In genomic region chr5:142937956-142938727, GRCm38 (mm10) we compare ENCODE assay signal across 8 mouse cellular contexts. TPM values are rescaled to one million over a fixed set of nuclear protein-coding genes. Genes with fewer than 3 reads are reported as not detected.
DNase-seq lines count a peak whose midpoint lies in the region; ATAC-seq and TF ChIP-seq lines count a peak whose summit lies in the region.

No protein-coding gene starts in this region.

- TF ChIP-seq EP300 in MEL (IDR thresholded peaks at IDR 0.05; ENCODE audit: low read depth in 1 of 2, low read length in 2 of 2) = no peak

- H3K4me3 ChIP-seq in left cerebral cortex, adult 2 months = no peak overlapping the region
- no peak overlapping the region for H3K4me3 ChIP-seq in MEL (ENCODE audit: control insufficient read depth in 1 of 2, insufficient read depth in 1 of 2, low read depth in 2 of 2, low read length in 2 of 2)

- DNase-seq in left cerebral cortex, adult 18-20 months (ENCODE audit: low spot score in 2 of 2) = peak; percentile 27 to 58
- no peak for DNase-seq in left cerebral cortex, adult 2 months (ENCODE audit: extremely low spot score in 1 of 2, low spot score in 2 of 2)
- DNase-seq in MEL (ENCODE audit: low read depth, low spot score) = peak; percentile 85
- peak; percentile 85 for DNase-seq in liver
- peak; percentile 81 for DNase-seq in thymus, postnatal 0 days (ENCODE audit: low spot score)
- no peak for DNase-seq in left cerebral cortex, adult 8-10 months (ENCODE audit: low spot score in 2 of 2)
- no peak for DNase-seq in cerebellum, postnatal 10 days

- intact Hi-C loops in left cerebral cortex, adult 2 months (cut with DNase I) = loop anchor here (10.0 kb wide), 1 partner anchor 173 kb away; no protein-coding TSS in a partner anchor

- TF ChIP-seq RAD21 in MEL (IDR thresholded peaks at IDR 0.05; ENCODE audit: low read depth, low read length) = no peak

- H3K79me2 ChIP-seq in MEL (ENCODE audit: control insufficient read depth, insufficient read depth, low read length, poor library complexity) = no peaks in the 10 kb centered on the region

- peaks cover 0 to 5% of the 10 kb centered on the region in 2 experiments; a peak in 1 of 4 replicates for H3K36me3 ChIP-seq in MEL (ENCODE audit: control insufficient read depth in 1 of 2, insufficient read depth in 2 of 2, low read length in 2 of 2)

- no peaks in the 10 kb centered on the region for H3K9me3 ChIP-seq in MEL (replicated peaks; ENCODE audit: insufficient read depth, low read length)

- H3K4me1 ChIP-seq in MEL (ENCODE audit: control insufficient read depth in 1 of 2, insufficient read depth in 2 of 2, low read length in 2 of 2) = peaks cover 0 to 7% of the 10 kb centered on the region in 2 experiments; a peak in 2 of 4 replicates

- TF ChIP-seq CTCF in left cerebral cortex, adult 2 months (IDR thresholded peaks at IDR 0.05) = no peak
- TF ChIP-seq CTCF in MEL (IDR thresholded peaks at IDR 0.05 in 2 of 3, conservative IDR thresholded peaks at IDR 0.05 in 1 of 3; ENCODE audit: control insufficient read depth in 1 of 3, insufficient read depth in 1 of 3, low read depth in 2 of 3, low read length in 3 of 3, poor library complexity in 1 of 3, severe bottlenecking in 1 of 3) = no peak

- ATAC-seq in granulocyte monocyte progenitor cell, adult 5-6 weeks (replicated peaks; ENCODE audit: poor library complexity, severe bottlenecking) = peak; percentile 68

- H3K27me3 ChIP-seq in MEL (ENCODE audit: control insufficient read depth in 1 of 2, insufficient read depth in 2 of 2, low read length in 2 of 2) = no peaks in the 10 kb centered on the region

- no peak overlapping the region for H3K27ac ChIP-seq in left cerebral cortex, adult 2 months
- no peak overlapping the region for H3K27ac ChIP-seq in MEL (ENCODE audit: control insufficient read depth, low read depth, low read length)

- 0 out of 4 replicates have a peak, but pooled peaks of 1 of the 2 experiments have one; percentile 23 for TF ChIP-seq POLR2A in MEL (IDR thresholded peaks at IDR 0.05; ENCODE audit: control insufficient read depth in 1 of 2, insufficient read depth in 1 of 2, low read depth in 1 of 2, low read length in 2 of 2, poor library complexity in 1 of 2)

- H3K9ac ChIP-seq in MEL (ENCODE audit: control insufficient read depth, low read depth, low read length, poor library complexity, severe bottlenecking) = no peak overlapping the region

TF ChIP-seq in MEL, 35 proteins besides CTCF, POLR2A, EP300 and RAD21:
- TF ChIP-seq MXI1 (IDR thresholded peaks at IDR 0.05; ENCODE audit: low read depth, low read length) = no peak
- no peak for TF ChIP-seq HCFC1 (IDR thresholded peaks at IDR 0.05; ENCODE audit: low read depth, low read length)
- TF ChIP-seq MAFK (IDR thresholded peaks at IDR 0.05; ENCODE audit: borderline replicate concordance, low read depth, low read length) = no peak
- TF ChIP-seq ZC3H11A (IDR thresholded peaks at IDR 0.05; ENCODE audit: low read depth, low read length) = no peak
- no peak for TF ChIP-seq ELF1 (IDR thresholded peaks at IDR 0.05; ENCODE audit: low read depth, low read length)

RNA-seq across cellular contexts. Expression of gene Fscn1, which starts 22.0 kb away (rescaled TPM):
- 100 to 1,000 TPM; 280 to 311 TPM for total RNA-seq in left cerebral cortex, adult 18-20 months (2021)
- 100 to 1,000 TPM; 334 to 344 TPM for total RNA-seq in left cerebral cortex, adult 2 months (2021)
- not detected in 2 replicates for total RNA-seq in MEL (2012; rRNA removed)
- polyA plus RNA-seq in MEL (2012; ENCODE audit: insufficient read depth in 1 of 2, insufficient read length in 2 of 2, low read depth in 1 of 2, low replicate concordance in 2 of 2, missing spikeins in 1 of 2) = not detected
- not detected in 2 replicates for total RNA-seq in granulocyte monocyte progenitor cell, adult 5-6 weeks (2014; fragmentation: Nextera tagmentation)
- not detected in 2 replicates for total RNA-seq in granulocyte monocyte progenitor cell, adult 5-6 weeks (2017)
- 33.5 and 37.0 TPM in 2 replicates for polyA plus RNA-seq in thymus, postnatal 0 days (2015; fragmentation: Nextera tagmentation; extraction: Ambion mirVana)
- total RNA-seq in left cerebral cortex, adult 8-10 months (2022) = 100 to 1,000 TPM; 218 to 276 (median 259) TPM

RNA-seq across cellular contexts. Expression of gene Actb, which starts 31.6 kb away (rescaled TPM):
- total RNA-seq in left cerebral cortex, adult 18-20 months (2021) = 1,000 to 10,000 TPM; 2,346 to 2,379 TPM
- total RNA-seq in left cerebral cortex, adult 2 months (2021) = 1,000 to 10,000 TPM; 2,227 to 2,233 TPM
- 3,019 and 3,042 TPM in 2 replicates for total RNA-seq in MEL (2012; rRNA removed)
- polyA plus RNA-seq in MEL (2012; ENCODE audit: insufficient read depth in 1 of 2, insufficient read length in 2 of 2, low read depth in 1 of 2, low replicate concordance in 2 of 2, missing spikeins in 1 of 2) = 1,000 to 10,000 TPM; 1,403 to 4,417 TPM
- total RNA-seq in granulocyte monocyte progenitor cell, adult 5-6 weeks (2014; fragmentation: Nextera tagmentation) = 2,571 and 3,677 TPM in 2 replicates
- 2,475 and 4,369 TPM in 2 replicates for total RNA-seq in granulocyte monocyte progenitor cell, adult 5-6 weeks (2017)
- 27,108 and 27,970 TPM in 2 replicates for polyA plus RNA-seq in thymus, postnatal 0 days (2015; fragmentation: Nextera tagmentation; extraction: Ambion mirVana)
- 1,000 to 10,000 TPM; 2,552 to 2,721 (median 2,651) TPM for total RNA-seq in left cerebral cortex, adult 8-10 months (2022)

RNA-seq across cellular contexts. Expression of gene Fbxl18, which starts 42.9 kb away (rescaled TPM):
- total RNA-seq in left cerebral cortex, adult 18-20 months (2021) = 10 to 100 TPM; 28.7 to 28.8 TPM
- 10 to 100 TPM; 31.5 to 33.2 TPM for total RNA-seq in left cerebral cortex, adult 2 months (2021)
- total RNA-seq in MEL (2012; rRNA removed) = 3.9 and 4.6 TPM in 2 replicates
- polyA plus RNA-seq in MEL (2012; ENCODE audit: insufficient read depth in 1 of 2, insufficient read length in 2 of 2, low read depth in 1 of 2, low replicate concordance in 2 of 2, missing spikeins in 1 of 2) = 1 to 10 TPM in 1 of 2 experiments, not detected in 1; 7.4 TPM
- total RNA-seq in granulocyte monocyte progenitor cell, adult 5-6 weeks (2014; fragmentation: Nextera tagmentation) = 4.0 and 4.1 TPM in 2 replicates
- total RNA-seq in granulocyte monocyte progenitor cell, adult 5-6 weeks (2017) = 1.7 and 2.4 TPM in 2 replicates
- polyA plus RNA-seq in thymus, postnatal 0 days (2015; fragmentation: Nextera tagmentation; extraction: Ambion mirVana) = 4.7 and 5.9 TPM in 2 replicates
- total RNA-seq in left cerebral cortex, adult 8-10 months (2022) = 10 to 100 TPM; 28.8 to 30.9 (median 29.6) TPM

Comparison
In these comparisons a context has a peak if more than half of its experiments do, and no peak if none do; other contexts are left out.
1. DNase-seq: peak in left cerebral cortex, adult 18-20 months (2 of 2), MEL (single experiment), liver (single experiment) and thymus, postnatal 0 days (single experiment); none in left cerebral cortex, adult 2 months (0 of 2), left cerebral cortex, adult 8-10 months (0 of 2) and cerebellum, postnatal 10 days (0 of 2).
2. RNA of gene Fscn1, which starts 22.0 kb away (total RNA-seq): 334 to 344 TPM in left cerebral cortex, adult 2 months, 280 to 311 TPM in left cerebral cortex, adult 18-20 months and 218 to 276 TPM in left cerebral cortex, adult 8-10 months; not detected in MEL and not detected in granulocyte monocyte progenitor cell, adult 5-6 weeks; every median in the first group is over 100 times any median in the second.